Mouse (Mus musculus) adrenal gland (tissue): ENCODE measurements at regions not wholly inside any gene's neighbourhood (a gene's known extent, or its start where the extent isn't known, plus 50 kb on each side); places are given as distances from the start of the nearest gene placed in this dataset.

Experiments used
- intact Hi-C: fragments of 180-260 bp; cut with DNase I; formaldehyde crosslinking; loops from one replicate; pipeline ENCODE4 v1.15.1; 2025

GRCm38 (mm10) chr12:59834809-59835208 lies 615.3 kb upstream of the Fbxo33 start:
- intact Hi-C loops = no loop called here

- intact Hi-C loops = no loop called here
Observed at GRCm38 (mm10) chr12:59822918-59823317, 603.4 kb upstream of the Fbxo33 start.

GRCm38 (mm10) chr12:59822435-59822834 lies 602.9 kb upstream of the Fbxo33 start:
- intact Hi-C loops = no loop called here

- intact Hi-C loops = no loop called here
Observed at GRCm38 (mm10) chr12:59821698-59822097, 602.2 kb upstream of the Fbxo33 start.

- intact Hi-C loops = no loop called here
Observed at GRCm38 (mm10) chr12:59815965-59816364, 596.4 kb upstream of the Fbxo33 start.

DNA sequence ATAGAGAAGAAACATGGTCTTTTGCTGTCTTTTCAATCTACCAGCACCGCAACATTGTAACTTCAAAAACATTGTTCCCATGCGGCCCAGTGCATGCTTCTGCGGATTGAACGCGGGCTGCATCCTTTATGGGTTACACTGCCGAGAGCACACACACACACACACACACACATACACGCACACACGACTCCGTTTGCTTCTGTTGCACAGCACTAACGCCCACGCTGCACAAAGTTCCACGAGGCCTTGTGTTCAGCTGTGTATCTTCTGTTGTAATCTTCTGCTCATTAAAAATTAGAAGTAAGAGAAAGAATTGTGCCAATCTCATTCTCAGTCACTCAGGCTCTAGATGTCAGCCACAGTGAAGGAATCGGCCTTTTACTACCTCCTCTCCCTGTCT lies 594.8 kb upstream of the Fbxo33 start:
- intact Hi-C loops = no loop called here

- intact Hi-C loops = no loop called here
Observed at GRCm38 (mm10) chr12:59809224-59809623, 589.7 kb upstream of the Fbxo33 start.

DNA sequence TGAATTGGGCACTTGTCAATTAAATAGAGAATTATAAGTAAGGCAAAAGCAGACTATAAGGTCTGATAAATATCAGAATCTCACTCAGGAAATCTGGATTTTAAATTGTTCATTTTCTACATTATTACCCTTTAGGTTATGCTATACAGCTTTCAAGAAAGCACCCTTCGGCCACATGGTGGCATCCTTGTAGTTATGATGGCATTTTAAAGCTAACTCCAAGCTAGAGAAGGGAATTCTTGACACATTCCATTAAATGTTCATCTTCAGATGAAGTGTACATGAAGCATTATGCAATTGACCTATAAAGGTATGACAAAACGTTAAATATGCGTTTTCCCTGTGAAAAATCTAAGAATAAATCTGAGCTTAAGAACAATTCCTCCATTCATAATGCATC lies 578.5 kb upstream of the Fbxo33 start:
- intact Hi-C loops = no loop called here

- intact Hi-C loops = no loop called here
Observed at GRCm38 (mm10) chr12:59791473-59791872, 571.9 kb upstream of the Fbxo33 start.

DNA sequence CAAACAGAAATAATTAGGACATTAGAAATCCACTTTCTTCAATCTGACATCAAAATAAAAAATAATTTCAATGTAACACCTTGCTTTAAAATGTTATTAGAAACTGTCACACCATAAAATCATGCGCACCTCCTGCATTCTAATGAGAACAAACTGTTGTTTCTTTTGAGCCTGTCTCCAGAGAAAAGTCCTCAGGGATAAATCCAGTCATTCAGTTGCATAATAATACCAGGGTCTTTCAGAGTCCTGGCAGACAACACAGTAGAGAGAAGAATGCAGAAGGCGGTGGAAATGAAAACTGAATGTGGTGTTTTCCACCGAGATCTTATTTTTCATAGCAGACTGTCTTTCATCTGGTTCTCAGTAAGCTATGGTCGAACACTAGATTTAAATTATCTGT lies 567.3 kb upstream of the Fbxo33 start:
- intact Hi-C loops = no loop called here

DNA sequence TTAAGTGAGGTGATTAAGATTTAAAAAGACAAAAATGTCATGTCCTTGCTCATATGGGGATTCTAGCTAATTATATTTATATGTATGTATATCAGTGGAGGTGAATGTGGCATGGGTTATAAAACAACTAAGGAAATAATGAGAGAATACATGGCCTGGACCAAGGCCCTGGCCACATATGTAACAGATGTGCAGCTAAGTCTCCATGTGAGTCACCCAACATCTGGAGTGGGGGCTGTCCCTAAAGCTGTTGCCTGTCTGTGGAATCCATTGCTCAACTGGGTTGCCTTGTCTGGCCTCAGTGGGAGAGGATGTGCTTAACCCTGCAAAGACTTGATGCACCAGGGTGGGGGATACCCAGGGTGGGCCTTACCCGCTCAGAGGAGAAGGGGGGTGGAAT lies 551.5 kb upstream of the Fbxo33 start:
- intact Hi-C loops = no loop called here

DNA sequence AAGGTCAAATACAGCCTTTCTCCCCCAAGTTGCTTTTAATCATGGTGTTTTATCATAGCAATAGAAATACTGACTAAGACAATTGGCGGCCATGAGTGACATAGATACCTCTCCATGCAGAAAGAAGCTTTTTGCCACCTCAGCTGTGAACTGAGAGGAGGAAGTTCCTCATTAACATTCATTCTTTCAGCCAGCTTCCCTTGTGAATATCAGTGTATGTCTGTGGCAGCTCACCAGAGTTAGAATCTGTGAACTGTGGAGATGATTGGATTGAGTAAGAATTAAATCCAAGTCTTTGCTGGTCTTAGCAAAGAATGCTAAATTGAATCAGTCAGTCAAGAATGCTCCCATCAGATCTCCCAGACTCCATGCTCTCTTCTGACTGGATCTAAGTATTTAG lies 542.7 kb upstream of the Fbxo33 start:
- intact Hi-C loops = no loop called here

- intact Hi-C loops = loop anchor here (5.0 kb wide), 1 partner anchor 38 kb away; no protein-coding TSS in a partner anchor
Observed at GRCm38 (mm10) chr12:59744768-59745167, 525.2 kb upstream of the Fbxo33 start.

GRCm38 (mm10) chr12:59743211-59743610 lies 523.7 kb upstream of the Fbxo33 start:
- intact Hi-C loops = loop anchor here (5.0 kb wide), 1 partner anchor 39 kb away; no protein-coding TSS in a partner anchor

DNA sequence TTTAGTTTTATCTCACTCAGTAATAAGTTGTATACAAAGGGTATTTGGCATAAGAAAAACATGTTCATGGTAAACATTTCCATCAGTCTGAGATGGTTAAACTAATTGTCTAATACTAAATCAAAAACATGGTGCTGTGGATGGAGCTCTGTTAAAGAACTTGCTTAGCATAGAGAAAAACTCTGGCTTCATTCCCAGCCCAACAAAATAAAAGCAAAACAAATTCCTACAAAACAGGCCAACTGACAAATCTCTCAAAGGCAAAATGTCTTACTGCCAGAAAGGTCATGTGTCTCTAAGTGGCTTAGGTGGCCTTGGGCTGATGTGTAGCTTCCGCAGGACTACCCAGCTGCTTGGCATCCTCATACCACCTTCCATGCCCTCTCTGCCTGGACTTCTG lies 505.4 kb upstream of the Fbxo33 start:
- intact Hi-C loops = no loop called here

- intact Hi-C loops = no loop called here
Observed at GRCm38 (mm10) chr12:59722471-59723182, 503.1 kb upstream of the Fbxo33 start.

DNA sequence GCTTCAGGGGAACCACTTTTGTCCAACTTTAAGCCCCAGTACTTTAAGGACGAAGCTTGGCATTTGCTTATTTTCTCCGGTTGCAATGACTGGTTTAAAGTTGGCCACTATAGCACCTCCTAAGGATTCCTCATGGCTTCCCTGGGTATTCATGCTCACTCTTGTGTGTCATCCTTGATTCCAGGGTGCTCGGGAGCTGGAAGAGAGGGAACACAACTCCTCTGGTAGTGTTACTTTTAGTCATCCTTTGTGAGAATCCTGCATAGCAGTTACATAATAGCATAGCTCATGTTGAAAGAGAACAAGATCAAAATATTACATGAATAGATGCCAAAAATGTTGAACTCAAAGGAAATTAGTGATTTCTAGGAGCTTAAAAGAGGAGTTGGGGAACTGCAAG lies 493.7 kb upstream of the Fbxo33 start:
- intact Hi-C loops = no loop called here

GRCm38 (mm10) chr12:59683235-59683634 lies 463.7 kb upstream of the Fbxo33 start:
- intact Hi-C loops = no loop called here

DNA sequence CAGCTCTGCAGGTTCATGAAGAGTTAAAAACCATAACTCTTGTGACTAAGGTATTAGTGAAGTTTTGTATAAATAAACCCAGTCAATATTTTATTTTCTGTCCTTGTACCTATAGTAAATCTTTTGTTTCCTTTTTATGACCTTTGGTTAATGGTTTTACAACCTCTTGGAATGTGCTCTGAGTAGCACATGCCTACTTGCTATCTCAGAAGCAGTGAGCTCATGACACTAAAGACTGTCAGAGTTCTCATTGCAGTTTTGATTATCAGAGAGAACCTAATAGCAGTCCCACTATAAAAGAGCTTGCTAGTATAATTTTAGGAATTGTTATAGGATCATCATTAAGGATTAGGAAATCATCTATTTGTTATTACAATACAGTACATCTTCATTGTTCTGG lies 443.6 kb upstream of the Fbxo33 start:
- intact Hi-C loops = no loop called here

DNA sequence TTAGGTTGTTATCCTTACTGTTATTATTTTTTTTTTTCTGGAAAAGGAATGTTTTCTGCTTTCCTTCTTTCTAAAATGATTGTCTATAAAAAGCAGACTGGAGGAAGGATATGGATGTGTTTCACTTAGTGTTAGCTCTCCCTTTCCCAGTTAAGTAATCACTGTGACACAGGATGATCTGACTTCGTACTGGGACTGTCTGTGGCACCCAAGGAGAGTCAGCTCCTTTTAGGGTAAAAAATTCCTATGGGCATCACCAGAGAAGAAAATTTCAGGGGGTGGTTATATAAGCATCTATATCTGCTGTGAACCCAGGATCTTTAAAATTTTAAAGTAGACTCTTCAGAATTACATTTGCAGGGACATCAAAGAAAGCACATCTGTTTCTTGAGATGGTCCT lies 411.2 kb upstream of the Fbxo33 start:
- intact Hi-C loops = no loop called here

DNA sequence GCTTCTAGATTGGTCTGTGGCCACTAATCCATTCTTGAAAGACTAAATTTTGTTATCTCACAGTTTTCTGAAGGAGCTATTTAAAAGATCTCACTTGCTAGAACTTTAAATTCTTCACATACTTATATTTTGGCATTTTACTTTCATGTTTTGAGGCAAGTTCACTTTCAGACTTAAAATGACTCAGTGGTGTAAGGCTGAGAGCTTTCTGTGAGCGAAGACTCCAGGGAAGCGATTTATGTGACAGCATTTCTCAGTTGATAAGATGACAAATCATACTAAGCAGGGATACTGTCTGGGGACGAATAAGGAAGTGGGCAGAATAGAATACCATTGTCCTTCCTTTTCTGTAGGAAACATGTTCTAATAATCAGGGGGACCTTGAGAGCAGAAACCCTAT lies 403.6 kb upstream of the Fbxo33 start:
- intact Hi-C loops = no loop called here

- intact Hi-C loops = no loop called here
Observed at GRCm38 (mm10) chr12:59621132-59621531, 401.6 kb upstream of the Fbxo33 start.

GRCm38 (mm10) chr12:59620340-59620739 lies 400.8 kb upstream of the Fbxo33 start:
- intact Hi-C loops = no loop called here

GRCm38 (mm10) chr12:59616075-59616474 lies 396.6 kb upstream of the Fbxo33 start:
- intact Hi-C loops = no loop called here
